Mouse (Mus musculus) ES-Bruce4 (cell line): ENCODE data around the gene Dph5.

Experiments used
- CTCF ChIP-seq: IDR thresholded peaks from one replicate; pipeline ENCODE4 v1.8.1; 2011; ENCODE audit warnings: low read depth, low read length
- POLR2A ChIP-seq: IDR thresholded peaks from one replicate; pipeline ENCODE4 v1.8.1; 2011; ENCODE audit warnings: low read length; ENCODE audit not compliant: insufficient read depth

DNA sequence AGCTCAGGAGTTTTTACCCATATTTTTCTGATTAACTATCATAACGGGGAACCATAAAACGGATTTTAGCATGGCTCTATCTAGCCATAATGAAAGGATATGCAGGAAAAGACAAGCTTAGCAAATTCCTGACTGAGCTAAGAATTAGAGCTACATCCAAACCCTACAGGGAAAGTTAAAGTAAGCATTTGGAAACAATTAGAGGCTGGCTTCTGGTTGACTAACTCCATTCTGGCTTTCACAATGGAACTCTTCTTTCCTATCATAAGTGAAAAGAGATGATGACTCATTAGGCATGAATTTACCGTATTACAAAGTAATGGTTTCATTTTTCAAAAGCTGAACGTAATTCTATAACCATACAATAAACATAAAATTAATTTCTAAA lies 74.4 kb downstream of the Dph5 start:
- TF ChIP-seq CTCF, result no peak
- TF ChIP-seq POLR2A, result no peak
